Mouse (Mus musculus) left cerebral cortex, postnatal 4 days (tissue): ENCODE measurements at regions not wholly inside any gene's neighbourhood (a gene's known extent, or its start where the extent isn't known, plus 50 kb on each side); places are given as distances from the start of the nearest gene placed in this dataset.
A peak's percentile ranks its signal among the peaks of the same experiment; 100 is the strongest.

ENCODE experiments used
- DNase-seq: peaks from one replicate; pipeline ENCODE4 v3.0.0-alpha.2; 2022
- intact Hi-C: fragments of 180-260 bp; cut with DNase I; formaldehyde crosslinking; loops from one replicate; pipeline ENCODE4 v1.15.1; 2025

GRCm38 (mm10) chr10:111777559-111777958 is 194.9 kb upstream of the Krr1 start:
- intact Hi-C loops = no loop called here
- peak; percentile 27 for DNase-seq

GRCm38 (mm10) chr10:111778111-111778510 is 194.4 kb upstream of the Krr1 start:
- intact Hi-C loops = no loop called here
- DNase-seq = no peak

GRCm38 (mm10) chr10:111779956-111780355 is 192.5 kb upstream of the Krr1 start:
- DNase-seq = no peak
- intact Hi-C loops = no loop called here

- intact Hi-C loops = no loop called here
- no peak for DNase-seq
Measured at GRCm38 (mm10) chr10:111782195-111782810, 190.2 kb upstream of the Krr1 start.

GRCm38 (mm10) chr10:111783496-111783895 is 189.0 kb upstream of the Krr1 start:
- no peak for DNase-seq
- intact Hi-C loops = no loop called here

GRCm38 (mm10) chr10:111784065-111784853 is 188.2 kb upstream of the Krr1 start:
- intact Hi-C loops = no loop called here
- no peak for DNase-seq

GRCm38 (mm10) chr10:111787175-111787574 is 185.3 kb upstream of the Krr1 start:
- intact Hi-C loops = no loop called here
- DNase-seq = no peak

GRCm38 (mm10) chr10:111789264-111789663 is 183.2 kb upstream of the Krr1 start:
- no peak for DNase-seq
- intact Hi-C loops = no loop called here

GRCm38 (mm10) chr10:111790911-111791310 is 181.6 kb upstream of the Krr1 start:
- intact Hi-C loops = no loop called here
- DNase-seq = no peak

GRCm38 (mm10) chr10:111795056-111795455 is 177.4 kb upstream of the Krr1 start:
- intact Hi-C loops = no loop called here
- DNase-seq = no peak

GRCm38 (mm10) chr10:111795756-111796155 is 176.7 kb upstream of the Krr1 start:
- intact Hi-C loops = no loop called here
- no peak for DNase-seq

- DNase-seq = no peak
- intact Hi-C loops = no loop called here
Measured at GRCm38 (mm10) chr10:111798851-111799281, 173.6 kb upstream of the Krr1 start.

GRCm38 (mm10) chr10:111799850-111800589 is 172.4 kb upstream of the Krr1 start:
- DNase-seq = no peak
- intact Hi-C loops = no loop called here

GRCm38 (mm10) chr10:111800590-111800935 is 171.9 kb upstream of the Krr1 start:
- intact Hi-C loops = no loop called here
- DNase-seq = no peak

- DNase-seq = peak; percentile 30
- intact Hi-C loops = no loop called here
Measured at GRCm38 (mm10) chr10:111801021-111801793, 171.3 kb upstream of the Krr1 start.

- no peak for DNase-seq
- intact Hi-C loops = no loop called here
Measured at GRCm38 (mm10) chr10:111801794-111802359, 170.6 kb upstream of the Krr1 start.

GRCm38 (mm10) chr10:111806333-111806732 is 166.1 kb upstream of the Krr1 start:
- intact Hi-C loops = no loop called here
- DNase-seq = no peak

- intact Hi-C loops = no loop called here
- DNase-seq = no peak
Measured at GRCm38 (mm10) chr10:111806916-111807315, 165.5 kb upstream of the Krr1 start.

GRCm38 (mm10) chr10:111813736-111814135 is 158.7 kb upstream of the Krr1 start:
- intact Hi-C loops = no loop called here
- no peak for DNase-seq

GRCm38 (mm10) chr10:111814648-111815047 is 157.8 kb upstream of the Krr1 start:
- intact Hi-C loops = no loop called here
- no peak for DNase-seq

- intact Hi-C loops = no loop called here
- DNase-seq = no peak
Measured at GRCm38 (mm10) chr10:111815160-111815559, 157.3 kb upstream of the Krr1 start.
